Mouse (Mus musculus): Measurements from ENCODE around the gene Lrrc61. TPM values are rescaled to one million over a fixed set of nuclear protein-coding genes. Genes with fewer than 3 reads are reported as not detected.

The Lrrc61 gene
- polyA plus RNA-seq, 1 experiment, result 4.9 TPM

- WGBS, result 75% methylated on average over 1 of the region's 1 CpGs
- H3K4me3 ChIP-seq (replicated peaks; ENCODE audit: control insufficient read depth, low read depth, low read length), result no peak overlapping the region
- H3K4me1 ChIP-seq (ENCODE audit: control insufficient read depth, insufficient read depth, low read length), result peaks cover 1% of the 10 kb centered on the region; the same call in 1 of the 2 replicates
- no peak overlapping the region for H3K27ac ChIP-seq (ENCODE audit: control insufficient read depth, insufficient read depth, low read depth, low read length, poor library complexity)
- TF ChIP-seq CTCF (IDR thresholded peaks at IDR 0.05; ENCODE audit: control insufficient read depth, insufficient read depth, low read length) (no peak), POLR2A (IDR thresholded peaks at IDR 0.05; ENCODE audit: borderline replicate concordance, control insufficient read depth, low read depth, low read length) (no peak)
Observed at GRCm38 (mm10) chr6:48600594-48600993, 46.0 kb downstream of the Lrrc61 start.

GRCm38 (mm10) chr6:48601271-48602079 is 46.9 kb downstream of the Lrrc61 start, which contains the start of gene Zfp775:
Gene Zfp775 (plus strand): TSS chr6:48602063.
- peak; percentile 36; the same call in 1 of the 2 replicates for TF ChIP-seq POLR2A (IDR thresholded peaks at IDR 0.05; ENCODE audit: borderline replicate concordance, control insufficient read depth, low read depth, low read length)
- TF ChIP-seq CTCF (IDR thresholded peaks at IDR 0.05; ENCODE audit: control insufficient read depth, insufficient read depth, low read length), result no peak
- Histone ChIP-seq H3K4me1 (ENCODE audit: control insufficient read depth, insufficient read depth, low read length) (peaks cover 1% of the 10 kb centered on the region; the same call in 1 of the 2 replicates), H3K4me3 (replicated peaks; ENCODE audit: control insufficient read depth, low read depth, low read length) (peak within 1 kb of the TSS; percentile 81), H3K27ac (ENCODE audit: control insufficient read depth, insufficient read depth, low read depth, low read length, poor library complexity) (no peak within 1 kb of the TSS)
- WGBS, result 5% methylated on average over 42 of the region's 42 CpGs

- peak overlapping the region; percentile 81 for H3K4me3 ChIP-seq (replicated peaks; ENCODE audit: control insufficient read depth, low read depth, low read length)
- 1% methylated on average over 28 of the region's 28 CpGs for WGBS
- TF ChIP-seq CTCF (IDR thresholded peaks at IDR 0.05; ENCODE audit: control insufficient read depth, insufficient read depth, low read length) (no peak), POLR2A (IDR thresholded peaks at IDR 0.05; ENCODE audit: borderline replicate concordance, control insufficient read depth, low read depth, low read length) (no peak)
- H3K4me1 ChIP-seq (ENCODE audit: control insufficient read depth, insufficient read depth, low read length), result peaks cover 1% of the 10 kb centered on the region; the same call in 1 of the 2 replicates
- no peak overlapping the region for H3K27ac ChIP-seq (ENCODE audit: control insufficient read depth, insufficient read depth, low read depth, low read length, poor library complexity)
Observed at GRCm38 (mm10) chr6:48602080-48602741, 47.6 kb downstream of the Lrrc61 start.

- no peak overlapping the region for H3K27ac ChIP-seq (ENCODE audit: control insufficient read depth, insufficient read depth, low read depth, low read length, poor library complexity)
- no peak overlapping the region for H3K4me3 ChIP-seq (replicated peaks; ENCODE audit: control insufficient read depth, low read depth, low read length)
- 79% methylated on average over 2 of the region's 2 CpGs for WGBS
- TF ChIP-seq CTCF (IDR thresholded peaks at IDR 0.05; ENCODE audit: control insufficient read depth, insufficient read depth, low read length), result no peak
- no peak for TF ChIP-seq POLR2A (IDR thresholded peaks at IDR 0.05; ENCODE audit: borderline replicate concordance, control insufficient read depth, low read depth, low read length)
- no peaks in the 10 kb centered on the region for H3K4me1 ChIP-seq (ENCODE audit: control insufficient read depth, insufficient read depth, low read length)
Observed at GRCm38 (mm10) chr6:48608124-48608523, 53.5 kb downstream of the Lrrc61 start.

- H3K27ac ChIP-seq (ENCODE audit: control insufficient read depth, insufficient read depth, low read depth, low read length, poor library complexity), result no peak overlapping the region
- no peak for TF ChIP-seq CTCF (IDR thresholded peaks at IDR 0.05; ENCODE audit: control insufficient read depth, insufficient read depth, low read length)
- no peak for TF ChIP-seq POLR2A (IDR thresholded peaks at IDR 0.05; ENCODE audit: borderline replicate concordance, control insufficient read depth, low read depth, low read length)
- H3K4me1 ChIP-seq (ENCODE audit: control insufficient read depth, insufficient read depth, low read length), result no peaks in the 10 kb centered on the region
- WGBS, result 42% methylated on average over 7 of the region's 7 CpGs
- no peak overlapping the region for H3K4me3 ChIP-seq (replicated peaks; ENCODE audit: control insufficient read depth, low read depth, low read length)
Observed at GRCm38 (mm10) chr6:48609512-48609911, 54.9 kb downstream of the Lrrc61 start.

- no peak overlapping the region for H3K27ac ChIP-seq (ENCODE audit: control insufficient read depth, insufficient read depth, low read depth, low read length, poor library complexity)
- no peaks in the 10 kb centered on the region for H3K4me1 ChIP-seq (ENCODE audit: control insufficient read depth, insufficient read depth, low read length)
- WGBS, result 82% methylated on average over 3 of the region's 3 CpGs
- TF ChIP-seq POLR2A (IDR thresholded peaks at IDR 0.05; ENCODE audit: borderline replicate concordance, control insufficient read depth, low read depth, low read length), result no peak
- no peak for TF ChIP-seq CTCF (IDR thresholded peaks at IDR 0.05; ENCODE audit: control insufficient read depth, insufficient read depth, low read length)
- no peak overlapping the region for H3K4me3 ChIP-seq (replicated peaks; ENCODE audit: control insufficient read depth, low read depth, low read length)
Observed at GRCm38 (mm10) chr6:48610657-48611056, 56.1 kb downstream of the Lrrc61 start.

GRCm38 (mm10) chr6:48613464-48613863 is 58.9 kb downstream of the Lrrc61 start:
- Histone ChIP-seq H3K4me3 (replicated peaks; ENCODE audit: control insufficient read depth, low read depth, low read length) (no peak overlapping the region), H3K4me1 (ENCODE audit: control insufficient read depth, insufficient read depth, low read length) (no peaks in the 10 kb centered on the region), H3K27ac (ENCODE audit: control insufficient read depth, insufficient read depth, low read depth, low read length, poor library complexity) (no peak overlapping the region)
- 80% methylated on average over 4 of the region's 4 CpGs for WGBS
- TF ChIP-seq CTCF (IDR thresholded peaks at IDR 0.05; ENCODE audit: control insufficient read depth, insufficient read depth, low read length) (no peak), POLR2A (IDR thresholded peaks at IDR 0.05; ENCODE audit: borderline replicate concordance, control insufficient read depth, low read depth, low read length) (no peak)

- no peak overlapping the region for H3K4me3 ChIP-seq (replicated peaks; ENCODE audit: control insufficient read depth, low read depth, low read length)
- H3K27ac ChIP-seq (ENCODE audit: control insufficient read depth, insufficient read depth, low read depth, low read length, poor library complexity), result no peak overlapping the region
- no peak for TF ChIP-seq POLR2A (IDR thresholded peaks at IDR 0.05; ENCODE audit: borderline replicate concordance, control insufficient read depth, low read depth, low read length)
- no peak for TF ChIP-seq CTCF (IDR thresholded peaks at IDR 0.05; ENCODE audit: control insufficient read depth, insufficient read depth, low read length)
- 84% methylated on average over 5 of the region's 5 CpGs for WGBS
- H3K4me1 ChIP-seq (ENCODE audit: control insufficient read depth, insufficient read depth, low read length), result no peaks in the 10 kb centered on the region
Observed at GRCm38 (mm10) chr6:48614756-48615155, 60.2 kb downstream of the Lrrc61 start.

Data from bone marrow, adult 2 months (tissue).